Mouse (Mus musculus): Measurements from ENCODE around the gene Crk.

- TF ChIP-seq CTCF (IDR thresholded peaks at IDR 0.05; ENCODE audit: low read depth) = no peak
- no peak for TF ChIP-seq EP300 (IDR thresholded peaks at IDR 0.05; ENCODE audit: low read depth)
Measured at GRCm38 (mm10) chr11:75702761-75703160, 23.7 kb downstream of the Crk start.

Data from liver, postnatal 0 days (tissue).